Mouse (Mus musculus) heart, embryonic 11.5 days (tissue): ENCODE results near the gene Olfr1454. TPM values are rescaled to one million over a fixed set of nuclear protein-coding genes. Genes with fewer than 3 reads are reported as not detected.

Experiments used
- ATAC-seq: fragments of 200-750 bp; cut with Nextera tagmentation; replicated peaks from 2 replicates; pipeline ENCODE4 v1.8.0; 2017; ENCODE audit warnings: moderate library complexity; ENCODE audit not compliant: insufficient number of reproducible peaks, low FRiP score, low TSS enrichment
- H3K27ac ChIP-seq: fragments of 300-500 bp; sonication (generic); 2 replicates; pipeline ENCODE4 v1.5.1; 2014; ENCODE audit warnings: mild to moderate bottlenecking, low read depth, low read length
- H3K27me3 ChIP-seq: fragments of 300-500 bp; sonication (generic); 2 replicates; pipeline ENCODE4 v1.6.1; 2014; ENCODE audit warnings: mild to moderate bottlenecking, low read length, mixed read lengths; ENCODE audit not compliant: control insufficient read depth, insufficient read depth
- H3K36me3 ChIP-seq: fragments of 300-500 bp; sonication (generic); 2 replicates; pipeline ENCODE4 v1.6.1; 2014; ENCODE audit warnings: mild to moderate bottlenecking, low read length, moderate library complexity, mixed read lengths; ENCODE audit not compliant: control insufficient read depth, insufficient read depth
- H3K4me1 ChIP-seq: fragments of 300-500 bp; sonication (generic); 2 replicates; pipeline ENCODE4 v1.6.1; 2014; ENCODE audit warnings: low read length; ENCODE audit not compliant: control insufficient read depth, insufficient read depth
- H3K4me2 ChIP-seq: fragments of 300-500 bp; sonication (generic); 2 replicates; pipeline ENCODE4 v1.6.1; 2014; ENCODE audit warnings: mild to moderate bottlenecking, moderate library complexity
- H3K4me3 ChIP-seq: fragments of 300-500 bp; sonication (generic); 2 replicates; pipeline ENCODE4 v1.5.1; 2014; ENCODE audit warnings: low read depth, low read length
- H3K9ac ChIP-seq: fragments of 300-500 bp; sonication (generic); 2 replicates; pipeline ENCODE4 v1.6.1; 2014; ENCODE audit warnings: mild to moderate bottlenecking, low read depth, low read length, moderate library complexity
- H3K9me3 ChIP-seq: fragments of 300-500 bp; sonication (generic); replicated peaks from 2 replicates; pipeline ENCODE4 v1.6.1; 2016; ENCODE audit warnings: low read length; ENCODE audit not compliant: control insufficient read depth
- WGBS: fragments of 180-500 bp; shearing (Covaris S2); extraction: QIAGEN DNeasy Blood & Tissue Kit; methylation state at CpG from one replicate; pipeline ENCODE4 v1.1.7; 2014; ENCODE audit not compliant: insufficient replicate concordance; 5-methylcytosine and 5-hydroxymethylcytosine counted together
- polyA plus RNA-seq: library from polyadenylated mRNA; unstranded; fragments of >200 nt; fragmentation: Nextera tagmentation; extraction: Ambion mirVana; gene quantifications from 2 replicates; pipeline ENCODE4 v1.2.1, GENCODE M21; 2014

Olfr1454 gene
- polyA plus RNA-seq, result not detected in 2 replicates

DNA sequence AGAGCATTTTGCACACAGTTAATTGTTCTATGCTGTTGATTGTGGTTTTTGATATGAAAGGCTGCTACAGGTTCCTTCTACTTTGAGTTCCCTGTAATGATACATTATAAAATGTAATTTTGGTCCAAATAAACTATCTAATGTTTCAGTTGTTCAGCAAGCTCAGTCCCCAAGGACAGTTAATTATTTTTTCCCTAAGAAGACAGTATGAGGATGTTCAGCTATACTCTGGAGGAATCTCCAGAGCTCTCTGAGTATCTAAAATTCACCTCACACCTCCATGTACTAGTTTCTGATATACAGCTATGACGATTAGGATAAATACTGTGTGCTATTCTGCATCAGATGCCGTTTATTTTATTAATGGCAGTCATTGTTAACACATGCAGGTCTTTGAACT is at the start of gene Olfr1454:
TSS of gene Olfr1454 (plus strand) at position 301 of the 400 bp plus-strand sequence.
- no peak for ATAC-seq
- no peaks in the 10 kb centered on the region for H3K27me3 ChIP-seq
- 64% methylated on average over 2 of the region's 2 CpGs for WGBS

DNA sequence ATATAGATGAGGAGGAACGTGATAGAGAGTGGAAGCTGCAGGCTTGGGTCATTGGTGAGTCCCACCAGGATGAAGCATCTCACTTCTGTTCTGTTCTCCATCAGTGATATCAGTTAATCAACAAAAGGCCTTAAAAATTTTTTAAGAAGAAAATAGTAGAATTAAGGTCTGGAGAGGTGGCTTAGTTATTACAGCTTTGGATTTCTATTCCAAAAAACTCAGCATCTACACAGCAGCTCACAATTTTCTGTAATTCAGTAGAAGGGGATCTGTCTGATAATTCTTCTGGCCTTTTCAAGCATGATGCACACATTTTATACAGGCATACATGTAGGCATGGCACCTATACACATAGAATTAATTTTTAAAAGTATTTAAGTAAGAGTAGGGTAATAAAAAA is 32.2 kb upstream of the Olfr1454 start, which contains the start of gene Olfr1453:
TSS of gene Olfr1453 (minus strand) at position 101 of the 400 bp plus-strand sequence.
- H3K9me3 ChIP-seq, result 0 out of 2 replicates have a peak, but pooled peaks cover 3% of the 10 kb centered on the region
- H3K27me3 ChIP-seq, result no peaks in the 10 kb centered on the region
- H3K4me2 ChIP-seq, result no peak within 1 kb of the TSS
- no peak within 1 kb of the TSS for H3K4me3 ChIP-seq
- H3K36me3 ChIP-seq, result no peaks in the 10 kb centered on the region
- no peak within 1 kb of the TSS for H3K9ac ChIP-seq
- WGBS, result 52% methylated on average over 1 of the region's 1 CpGs
- no peak for ATAC-seq
- H3K27ac ChIP-seq, result no peak within 1 kb of the TSS
- H3K4me1 ChIP-seq, result no peaks in the 10 kb centered on the region

More for the DNA sequence above, at the start of gene Olfr1454:
- Histone ChIP-seq H3K4me1 (no peaks in the 10 kb centered on the region), H3K9ac (no peak within 1 kb of the TSS), H3K27ac (no peak within 1 kb of the TSS), H3K9me3 (no peaks in the 10 kb centered on the region; the same call in 1 of the 2 replicates), H3K36me3 (no peaks in the 10 kb centered on the region), H3K4me2 (no peak within 1 kb of the TSS), H3K4me3 (no peak within 1 kb of the TSS)

DNA sequence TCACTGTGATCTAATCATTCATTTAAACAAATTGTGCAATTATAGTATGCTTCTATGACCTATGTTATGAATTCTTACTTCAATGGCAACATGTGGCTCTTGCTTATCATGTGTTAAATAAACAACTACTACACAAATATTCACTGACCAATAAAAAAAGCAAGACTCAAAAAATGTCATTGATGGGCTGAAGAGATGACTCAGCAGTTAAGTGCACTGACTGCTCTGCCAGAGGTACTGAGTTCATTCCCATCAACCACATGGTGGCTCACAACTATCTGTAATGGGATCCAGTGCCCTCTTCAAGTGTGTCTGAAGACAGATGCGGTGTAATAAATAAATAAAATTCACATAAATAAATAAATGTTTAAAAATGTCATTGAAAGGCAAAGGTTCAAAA is 33.5 kb downstream of the Olfr1454 start:
- H3K36me3 ChIP-seq, result no peaks in the 10 kb centered on the region
- no peaks in the 10 kb centered on the region for H3K27me3 ChIP-seq
- no peak overlapping the region for H3K9ac ChIP-seq
- no peaks in the 10 kb centered on the region; the same call in none of the 2 replicates for H3K9me3 ChIP-seq
- H3K27ac ChIP-seq, result no peak overlapping the region
- H3K4me3 ChIP-seq, result no peak overlapping the region
- WGBS, result 75% methylated on average over 1 of the region's 1 CpGs
- no peak overlapping the region for H3K4me2 ChIP-seq
- H3K4me1 ChIP-seq, result no peaks in the 10 kb centered on the region
- ATAC-seq, result no peak

DNA sequence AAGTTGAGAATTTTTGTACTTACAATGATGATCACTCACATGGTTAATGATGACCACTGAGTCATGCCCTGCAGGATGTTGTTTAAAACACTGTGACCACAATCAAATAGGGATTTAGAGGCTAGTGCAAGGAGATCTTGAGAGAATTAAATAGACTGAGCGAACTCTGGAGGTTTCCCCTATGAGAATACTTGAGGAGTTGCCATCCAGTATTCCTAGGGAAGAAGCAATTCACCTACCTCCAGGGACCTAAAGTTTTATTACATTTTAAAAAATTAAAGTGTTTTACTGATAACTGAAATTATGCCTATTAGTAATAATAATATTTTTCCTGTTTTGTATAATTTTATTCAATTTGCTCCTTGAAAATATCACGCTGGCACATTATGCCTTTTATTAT is 37.4 kb downstream of the Olfr1454 start, which contains the start of gene Olfr1457:
TSS of gene Olfr1457 (minus strand) at position 101 of the 400 bp plus-strand sequence.
- Histone ChIP-seq H3K27me3 (no peaks in the 10 kb centered on the region), H3K36me3 (no peaks in the 10 kb centered on the region), H3K4me1 (no peaks in the 10 kb centered on the region), H3K9ac (no peak within 1 kb of the TSS), H3K4me3 (no peak within 1 kb of the TSS), H3K9me3 (no peaks in the 10 kb centered on the region; the same call in none of the 2 replicates), H3K27ac (no peak within 1 kb of the TSS), H3K4me2 (no peak within 1 kb of the TSS)
- WGBS, result 68% methylated on average over 2 of the region's 2 CpGs
- ATAC-seq, result no peak

DNA sequence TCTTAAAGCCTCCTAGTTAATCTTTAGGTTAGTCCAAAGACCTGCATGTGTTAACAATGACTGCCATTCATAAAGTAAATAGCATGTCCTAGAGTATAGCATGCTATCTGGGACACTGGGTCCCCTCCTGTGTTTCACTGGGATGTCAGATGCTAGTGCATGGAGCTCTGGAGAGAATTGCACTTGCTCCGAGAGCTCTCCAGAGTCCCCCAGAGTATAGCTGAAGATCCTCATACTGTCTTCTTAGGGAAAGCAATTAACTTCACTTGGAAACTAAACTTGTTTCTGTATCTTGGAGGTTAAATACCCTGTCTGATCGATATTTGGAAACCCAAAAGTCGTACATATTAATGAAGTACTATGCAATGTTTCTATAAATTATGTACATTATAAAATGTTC is 46.3 kb downstream of the Olfr1454 start, which contains the start of gene Olfr1458:
TSS of gene Olfr1458 (minus strand) at position 101 of the 400 bp plus-strand sequence.
- no peak for ATAC-seq
- H3K4me1 ChIP-seq, result no peaks in the 10 kb centered on the region

More for the DNA sequence above, 46.3 kb downstream of the Olfr1454 start, which contains the start of gene Olfr1458:
- H3K27me3 ChIP-seq, result no peaks in the 10 kb centered on the region
- H3K27ac ChIP-seq, result no peak within 1 kb of the TSS
- no peak within 1 kb of the TSS for H3K4me3 ChIP-seq
- H3K9me3 ChIP-seq, result no peaks in the 10 kb centered on the region; the same call in none of the 2 replicates
- H3K36me3 ChIP-seq, result no peaks in the 10 kb centered on the region
- WGBS, result 72% methylated on average over 3 of the region's 3 CpGs
- H3K9ac ChIP-seq, result no peak within 1 kb of the TSS
- H3K4me2 ChIP-seq, result no peak within 1 kb of the TSS

Other genes with a start within 250 kb of the Olfr1454 start
- not detected in 2 replicates for gene Gm5244, start 213.9 kb upstream of the Olfr1454 start, polyA plus RNA-seq
- gene Olfr1444, start 203.3 kb upstream of the Olfr1454 start, polyA plus RNA-seq, result not detected in 2 replicates
- not detected in 2 replicates for gene Olfr1445, start 176.8 kb upstream of the Olfr1454 start, polyA plus RNA-seq
- not detected in 2 replicates for gene Olfr1446, start 167.1 kb upstream of the Olfr1454 start, polyA plus RNA-seq
- not detected in 2 replicates for gene Olfr1447, start 156.9 kb upstream of the Olfr1454 start, polyA plus RNA-seq
- not detected in 2 replicates for gene Olfr1448, start 136.2 kb upstream of the Olfr1454 start, polyA plus RNA-seq
- gene Olfr1449, start 129.8 kb upstream of the Olfr1454 start, polyA plus RNA-seq, result not detected in 2 replicates
- gene Olfr1450, start 110.4 kb upstream of the Olfr1454 start, polyA plus RNA-seq, result not detected in 2 replicates
- not detected in 2 replicates for gene Olfr1451, start 65.6 kb upstream of the Olfr1454 start, polyA plus RNA-seq
- not detected in 2 replicates for gene Olfr1453, start 32.3 kb upstream of the Olfr1454 start, polyA plus RNA-seq
- not detected in 2 replicates for gene Olfr1457, start 37.3 kb downstream of the Olfr1454 start, polyA plus RNA-seq
- not detected in 2 replicates for gene Olfr1458, start 46.2 kb downstream of the Olfr1454 start, polyA plus RNA-seq
- 0.01 TPM in 1 of 2 replicates, not detected in the other for gene Olfr1459, start 88.9 kb downstream of the Olfr1454 start, polyA plus RNA-seq
- gene Olfr1461, start 102.4 kb downstream of the Olfr1454 start, polyA plus RNA-seq, result not detected in 2 replicates
- gene Olfr1462, start 125.1 kb downstream of the Olfr1454 start, polyA plus RNA-seq, result not detected in 2 replicates
- gene Olfr1463, start 170.7 kb downstream of the Olfr1454 start, polyA plus RNA-seq, result not detected in 2 replicates